Mouse (Mus musculus): ENCODE results near the gene Igsf3.

DNA sequence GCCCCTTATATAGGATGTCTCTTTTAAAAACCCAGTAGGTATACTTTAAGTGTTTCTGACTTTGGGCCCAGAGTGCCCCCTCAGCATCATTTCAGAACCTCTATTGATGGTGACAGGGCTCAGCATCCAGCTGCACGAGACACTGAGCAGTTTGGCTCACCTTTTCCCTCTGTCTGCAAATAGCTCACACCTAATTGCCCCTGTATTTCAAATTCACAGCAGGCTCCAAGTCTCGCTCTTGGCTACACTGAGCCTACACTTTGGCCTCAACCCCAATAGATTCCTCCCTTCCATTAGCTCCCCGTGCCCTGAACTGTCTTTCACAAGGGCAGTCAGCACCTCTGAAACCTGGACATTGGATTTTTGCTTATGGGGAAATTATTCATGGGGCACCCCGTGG is 26.5 kb upstream of the Igsf3 start:
- no peak for TF ChIP-seq POLR2A (IDR thresholded peaks at IDR 0.05; ENCODE audit: insufficient read depth, low read depth, low read length)
- no peak for TF ChIP-seq CTCF (IDR thresholded peaks at IDR 0.05; ENCODE audit: insufficient read depth, low read depth, low read length)

Measured in olfactory bulb, adult 2 months (tissue).